Mouse (Mus musculus) adrenal gland, adult 18-20 months (tissue): Measurements from ENCODE around the gene Ets2. TPM values are rescaled to one million over a fixed set of nuclear protein-coding genes. Genes with fewer than 3 reads are reported as not detected.
A peak's percentile ranks its signal among the peaks of the same experiment; 100 is the strongest.

ENCODE experiments used
- DNase-seq, 2 experiments: peaks; one replicate each; pipeline ENCODE4 v3.0.0; 2021 to 2022; ENCODE audit warnings: low spot score in 2 of 2
- long read RNA-seq, 2 experiments: library from polyadenylated mRNA; stranded (forward); transcript quantifications; one replicate each; pipeline ENCODE4 v2.0.0; 2021
- total RNA-seq, 2 experiments: library from RNA; stranded (reverse); gene quantifications; 1 replicate in 1 of 2; 2 replicates in 1 of 2; pipeline ENCODE4 v1.2.3; 2021

The Ets2 gene
- 10 to 100 TPM; 46.4 to 46.6 TPM for total RNA-seq
- long read RNA-seq, experiment 1, transcript Ets2-201 (10 exons, 3,890 nt) = major isoform, 47 of 49 reads
- long read RNA-seq, experiment 1, partial matches to known transcripts = 2 of 49 reads
- long read RNA-seq, experiment 1, other reads (novel, unspliced or antisense) = 0 of 49 reads
- long read RNA-seq, experiment 2, transcript Ets2-201 (10 exons, 3,890 nt) = major isoform, 32 of 42 reads
- long read RNA-seq, experiment 2, partial matches to known transcripts = 6 of 42 reads
- long read RNA-seq, experiment 2, other reads (novel, unspliced or antisense) = 1 of 42 reads

- peak; percentile 92 to 93 for DNase-seq
Measured at GRCm38 (mm10) chr16:95701802-95702561, at the start of gene Ets2. Gene Ets2 (plus strand): TSS chr16:95702075.

GRCm38 (mm10) chr16:95654204-95654611, 47.7 kb upstream of the Ets2 start:
- no peak for DNase-seq

- no peak for DNase-seq
Measured at GRCm38 (mm10) chr16:95656535-95656934, 45.3 kb upstream of the Ets2 start.

DNA sequence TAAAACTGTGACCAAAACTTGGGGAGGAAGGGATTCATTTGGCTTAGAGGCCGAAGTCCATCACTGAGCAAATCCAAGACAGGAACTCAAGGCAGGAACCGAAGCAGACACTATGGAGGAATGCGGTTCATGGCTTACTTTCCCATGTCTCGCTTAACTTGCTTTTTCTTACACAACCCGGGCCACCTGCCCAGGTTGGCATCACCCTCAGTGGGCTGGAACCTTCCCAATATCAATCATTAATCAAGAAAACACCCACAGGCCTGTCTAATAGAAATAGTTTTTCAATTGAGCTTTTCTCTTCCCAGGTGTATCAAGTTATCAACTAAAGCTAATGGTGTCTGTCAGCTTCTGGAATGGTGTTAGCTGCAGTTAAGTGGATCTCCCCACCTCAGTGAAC, 44.7 kb upstream of the Ets2 start:
- no peak for DNase-seq

DNA sequence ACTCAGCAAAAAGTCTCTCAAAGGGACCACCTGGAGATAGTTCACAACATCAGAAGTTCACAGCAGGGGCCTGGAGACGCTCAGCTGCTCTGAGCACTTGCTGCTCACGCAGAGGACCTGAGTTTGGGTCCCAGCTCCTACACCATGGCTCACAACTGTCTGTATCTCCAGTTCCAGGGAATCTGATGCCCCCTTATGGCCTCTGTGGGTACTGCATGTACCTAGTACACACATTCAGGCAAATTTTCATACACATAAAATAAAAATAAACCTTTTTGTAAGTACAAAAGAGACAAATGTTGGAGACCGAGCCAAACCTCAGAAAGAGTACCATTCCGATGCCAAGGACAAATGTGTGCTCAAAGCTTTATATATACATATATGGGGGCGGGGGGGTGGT, 44.1 kb upstream of the Ets2 start:
- no peak for DNase-seq

DNA sequence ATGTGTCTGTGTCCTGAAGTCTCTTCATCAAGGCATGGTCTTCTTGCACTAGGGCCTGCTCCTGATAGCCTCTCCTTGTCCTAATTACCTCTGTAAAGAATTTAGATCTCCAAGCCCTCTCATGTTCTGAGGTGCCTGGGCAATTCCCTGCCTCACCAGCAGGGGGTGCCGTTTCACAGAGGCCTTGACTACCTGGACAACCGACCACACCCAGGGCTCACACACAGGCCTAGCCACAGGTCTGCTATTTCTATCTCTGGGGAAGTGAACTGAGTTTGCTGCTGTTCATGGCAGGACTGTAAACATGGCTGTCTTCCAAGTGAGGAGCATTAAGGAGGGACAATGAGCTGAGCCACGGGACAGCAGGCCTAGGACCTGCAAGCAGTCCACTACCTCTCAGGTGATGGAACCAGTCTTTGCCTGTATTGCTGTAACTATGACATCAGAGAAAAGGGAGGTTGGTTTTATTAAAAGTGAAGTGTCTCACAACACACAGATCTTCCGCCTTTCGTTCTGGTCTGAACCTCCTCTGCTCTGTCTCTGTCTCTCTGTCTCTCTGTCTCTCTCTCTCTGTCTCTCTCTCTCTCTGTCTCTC, 42.9 kb upstream of the Ets2 start:
- peak; percentile 63 to 70 for DNase-seq

DNA sequence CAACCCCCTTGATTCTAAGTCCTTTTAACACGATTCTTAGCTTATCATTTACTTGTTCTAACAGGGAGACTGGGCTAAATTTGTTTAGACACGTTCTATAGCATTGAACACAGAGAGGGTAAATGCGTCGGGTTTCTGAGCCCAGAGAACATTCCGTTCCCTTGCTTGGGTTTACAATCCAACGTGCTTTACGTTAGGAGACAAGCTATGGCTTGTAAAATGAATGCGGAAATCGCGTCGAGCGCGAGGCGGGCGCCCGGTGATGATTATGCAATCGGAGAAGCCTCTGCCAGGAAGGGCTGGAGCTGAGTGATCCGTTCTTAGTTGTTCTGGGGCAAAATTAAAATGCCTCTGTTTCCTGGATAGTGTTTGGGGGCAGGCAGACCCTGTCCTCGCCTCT, 42.4 kb upstream of the Ets2 start:
- DNase-seq = no peak

- DNase-seq = no peak
Measured at GRCm38 (mm10) chr16:95660909-95661308, 41.0 kb upstream of the Ets2 start.

DNA sequence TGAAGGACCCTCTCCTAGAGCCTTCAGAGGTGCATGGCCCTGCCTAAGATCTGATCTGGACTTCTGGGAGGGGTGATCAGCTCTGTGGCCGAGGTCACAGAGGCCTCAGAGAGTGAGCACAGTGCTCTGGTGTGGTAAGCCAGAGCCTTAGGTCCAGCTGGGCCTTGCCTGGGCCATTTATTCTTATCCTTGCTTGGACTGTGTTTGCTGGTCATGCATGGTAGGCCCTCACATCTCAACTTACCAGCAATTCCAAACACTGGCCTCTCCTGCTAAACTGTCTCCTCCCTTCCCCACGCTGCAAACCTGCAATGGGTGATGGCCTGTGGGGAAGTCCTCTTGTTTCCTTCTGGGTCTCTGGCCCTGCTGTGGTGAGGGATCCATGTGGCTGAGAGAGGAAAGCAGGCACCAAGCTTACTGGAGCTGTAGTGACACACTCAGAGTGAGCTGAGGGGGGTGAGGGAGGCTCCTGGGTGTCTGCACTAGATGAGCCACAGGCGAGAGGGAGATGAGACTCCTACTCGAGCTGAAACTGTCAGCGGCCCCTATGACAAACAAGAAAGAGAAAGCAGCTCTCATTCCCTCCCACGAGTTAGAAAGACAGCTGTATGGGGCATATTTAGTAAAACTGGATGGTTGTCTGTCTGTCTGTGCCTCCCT, 36.3 kb upstream of the Ets2 start:
- DNase-seq = no peak

- DNase-seq = no peak
Measured at GRCm38 (mm10) chr16:95666288-95666687, 35.6 kb upstream of the Ets2 start.

DNA sequence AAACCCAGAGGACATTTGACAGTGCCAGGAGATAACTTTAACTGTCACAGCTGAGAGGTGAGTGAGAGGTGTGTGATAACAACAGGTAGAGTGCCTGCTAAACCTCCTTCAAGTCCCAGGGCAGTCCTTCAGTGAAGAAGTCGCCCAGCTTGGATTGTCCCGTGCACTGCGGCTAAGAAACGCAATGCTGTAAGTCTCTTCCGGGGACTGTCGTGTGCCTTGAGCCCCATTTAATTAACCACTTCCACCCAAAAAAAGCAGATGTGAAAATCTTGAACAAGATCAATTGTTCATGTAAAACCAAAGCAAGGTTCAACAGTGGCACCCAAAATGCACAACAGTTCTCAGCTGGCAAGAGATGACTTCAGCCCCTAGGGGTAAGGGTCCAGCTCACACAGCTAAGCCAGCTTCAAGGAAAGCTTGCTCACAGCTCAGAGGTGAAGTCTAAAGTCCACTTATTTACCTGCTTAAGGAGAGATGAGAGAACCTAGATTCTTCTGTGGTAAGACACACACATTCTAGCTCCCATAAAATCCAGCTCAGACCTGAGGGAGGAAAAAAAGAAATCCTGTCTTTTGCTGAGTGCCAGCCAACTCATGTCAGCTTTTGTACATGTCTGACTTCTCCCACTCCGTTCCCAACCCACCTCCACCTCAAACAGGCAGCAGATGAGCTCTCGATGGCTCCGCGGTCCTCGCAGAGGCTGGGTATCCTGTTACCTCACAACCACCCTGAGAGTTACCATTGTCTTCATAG, 34.3 kb upstream of the Ets2 start:
- no peak for DNase-seq

DNA sequence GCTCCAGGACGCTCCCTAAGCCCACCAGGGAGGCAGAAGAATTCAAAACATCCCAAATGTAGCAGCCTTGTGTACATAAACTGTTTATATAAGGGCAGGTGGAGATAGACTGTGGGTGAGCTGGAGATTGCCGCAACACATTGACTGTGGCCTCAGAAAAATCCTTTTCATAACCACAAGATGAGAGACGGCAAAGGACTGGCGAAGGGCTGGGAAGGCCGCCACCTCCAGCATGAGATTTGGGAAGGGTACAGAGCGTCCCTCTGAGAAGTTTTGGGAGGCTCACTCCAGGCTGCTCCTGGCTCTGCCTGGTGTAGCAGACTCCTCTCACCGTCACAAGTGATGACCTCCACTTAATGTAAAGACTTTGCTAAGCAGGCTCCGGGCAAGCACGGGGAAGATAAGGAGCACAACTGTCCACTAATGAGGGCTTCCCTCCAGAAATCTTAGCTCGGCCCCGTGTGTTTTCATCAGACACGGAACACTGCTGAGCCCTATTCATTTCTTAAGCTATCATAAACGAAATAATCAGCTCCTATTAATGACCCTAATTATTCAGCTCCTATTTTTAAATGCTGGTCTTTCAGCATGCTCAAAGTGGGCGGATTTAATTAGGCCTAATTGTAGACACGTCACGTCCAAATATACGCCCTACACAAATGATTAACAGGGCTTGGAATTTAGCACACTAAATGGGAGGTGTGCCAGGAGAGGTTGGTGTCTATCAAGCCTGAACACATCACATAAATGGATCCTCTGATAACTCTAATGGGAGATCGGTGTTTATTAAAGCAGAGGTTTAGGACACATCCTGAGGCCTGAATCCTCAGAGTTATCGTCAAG, 33.5 kb upstream of the Ets2 start:
- no peak for DNase-seq

GRCm38 (mm10) chr16:95674452-95674921, 27.4 kb upstream of the Ets2 start:
- no peak for DNase-seq

GRCm38 (mm10) chr16:95675212-95675611, 26.7 kb upstream of the Ets2 start:
- no peak for DNase-seq

DNA sequence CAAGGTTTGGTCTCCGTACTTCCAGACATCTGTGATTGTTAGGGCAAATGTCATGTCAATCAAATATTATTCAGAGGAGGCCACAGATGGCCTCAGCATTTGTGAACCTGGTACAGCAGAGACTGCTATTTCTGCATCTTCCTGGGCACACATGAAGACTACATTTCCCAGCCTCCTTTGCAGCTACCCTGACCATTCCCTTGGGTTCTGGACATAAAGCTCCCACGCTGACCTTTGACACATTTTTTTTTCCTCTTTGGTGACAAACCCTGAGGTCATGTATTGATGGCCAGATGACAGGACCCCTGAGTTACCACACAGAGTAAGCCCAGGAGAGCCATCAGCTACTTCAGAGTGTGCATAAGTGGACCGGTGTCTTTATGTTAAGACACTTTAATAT, 25.2 kb upstream of the Ets2 start:
- no peak for DNase-seq

DNA sequence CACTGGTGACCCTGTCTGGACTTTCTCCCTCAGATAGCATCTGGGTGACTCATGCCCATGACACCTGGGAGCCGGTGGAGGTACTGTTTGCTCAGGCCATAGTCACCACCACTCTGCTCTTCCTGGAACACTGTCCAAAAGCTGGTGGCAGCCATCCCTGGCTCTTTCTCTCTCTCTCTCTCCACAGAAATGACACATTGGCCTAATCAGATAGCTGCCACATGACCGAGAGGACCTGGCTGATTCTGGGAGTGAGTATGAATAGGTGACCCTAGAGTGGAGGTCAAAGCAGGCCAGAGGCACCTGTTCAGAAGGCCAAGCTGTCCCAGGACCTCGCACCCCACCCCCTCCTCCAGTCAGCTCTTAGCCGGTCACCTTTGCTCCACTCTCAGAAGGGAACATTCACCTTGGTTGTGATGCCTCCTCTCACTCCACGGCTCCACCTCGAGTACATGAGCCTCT, 19.4 kb upstream of the Ets2 start:
- no peak for DNase-seq

DNA sequence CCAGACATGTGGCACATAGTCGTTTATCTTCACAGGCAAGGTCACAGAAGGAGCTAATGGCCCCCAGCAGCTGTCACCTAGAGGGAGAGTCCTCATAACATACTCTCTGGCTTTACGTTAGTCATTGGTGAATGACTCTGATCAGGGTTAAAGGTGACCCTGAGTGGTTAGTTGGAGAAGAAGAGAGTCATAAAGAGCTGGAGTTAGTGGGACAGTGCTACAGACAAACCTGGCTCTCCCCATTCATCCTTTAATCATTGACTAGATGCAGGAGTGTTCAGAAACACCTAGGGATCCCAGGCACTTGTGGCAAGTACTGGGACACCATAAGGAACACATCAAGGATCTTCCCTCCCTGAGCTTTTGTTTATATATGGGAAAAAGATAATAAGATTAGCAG, 16.1 kb upstream of the Ets2 start:
- DNase-seq = no peak

DNA sequence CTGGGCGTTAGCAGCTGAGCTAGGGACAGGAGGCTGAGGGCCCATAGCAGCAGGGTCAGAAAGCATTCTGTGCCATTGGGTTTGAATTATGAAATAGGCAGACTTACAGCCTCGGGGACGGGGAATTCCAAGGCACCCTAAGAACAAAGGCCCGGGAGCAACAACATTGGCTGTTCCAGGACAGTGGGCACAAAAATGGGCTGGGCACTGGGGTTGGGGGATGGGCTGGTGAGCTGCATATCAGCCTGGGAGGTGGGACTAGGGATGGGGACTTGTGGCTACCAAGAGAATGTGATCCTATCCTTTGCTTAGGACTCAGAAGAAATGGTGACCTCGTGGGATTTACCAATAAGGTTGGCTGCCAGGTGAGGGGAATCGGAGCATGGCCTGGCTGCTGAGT, 15.6 kb upstream of the Ets2 start:
- DNase-seq = no peak

GRCm38 (mm10) chr16:95686901-95687300, 15.0 kb upstream of the Ets2 start:
- DNase-seq = no peak

DNA sequence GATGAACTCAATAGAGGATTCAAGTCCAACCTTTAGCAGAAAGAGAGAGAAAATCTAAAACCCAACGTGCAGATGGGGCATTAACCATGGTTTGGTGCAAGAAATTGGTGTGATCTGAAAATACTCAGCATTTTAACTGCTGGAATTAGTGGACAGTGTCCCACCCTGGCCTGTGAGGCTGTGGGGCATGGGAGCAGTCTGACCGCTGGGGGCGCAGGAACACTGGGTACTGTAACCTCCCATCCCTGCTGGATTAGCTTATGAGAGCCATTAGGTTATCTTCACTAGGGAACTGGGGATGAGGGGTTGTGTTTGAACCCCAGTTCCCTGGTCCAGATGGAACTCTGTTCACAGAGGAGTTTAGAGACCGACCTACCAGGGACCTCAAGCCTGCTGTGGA, 13.9 kb upstream of the Ets2 start:
- DNase-seq = no peak
